Mouse (Mus musculus) ES-Bruce4 (cell line): ENCODE measurements around the gene Hoxd4.

Experiments used
- CTCF ChIP-seq: IDR thresholded peaks from one replicate; pipeline ENCODE4 v1.8.1; 2011; ENCODE audit warnings: low read depth, low read length
- EP300 ChIP-seq: IDR thresholded peaks from 2 replicates; pipeline ENCODE4 v1.6.1; 2011; ENCODE audit warnings: low read depth, low read length; ENCODE audit not compliant: insufficient read depth
- POLR2A ChIP-seq: IDR thresholded peaks from one replicate; pipeline ENCODE4 v1.8.1; 2011; ENCODE audit warnings: low read length; ENCODE audit not compliant: insufficient read depth

- TF ChIP-seq POLR2A (no peak), EP300 (no peak), CTCF (no peak)
Observed at GRCm38 (mm10) chr2:74679980-74680379, 31.7 kb upstream of the Hoxd4 start.
